Mouse (Mus musculus): ENCODE results near the gene Orai1.
A peak's percentile ranks its signal among the peaks of the same experiment; 100 is the strongest.
"Not testable (repeated sequence)": the region's sequence is repeated elsewhere in the genome, so short reads cannot be mapped to it uniquely, and the experiment has no call there.

Gene Orai1

GRCm38 (mm10) chr5:123014753-123015701, at the start of gene Orai1:
Orai1 (plus strand) TSS chr5:123015074.
- peak; percentile 83 for ATAC-seq (ENCODE audit: low TSS enrichment)

DNA sequence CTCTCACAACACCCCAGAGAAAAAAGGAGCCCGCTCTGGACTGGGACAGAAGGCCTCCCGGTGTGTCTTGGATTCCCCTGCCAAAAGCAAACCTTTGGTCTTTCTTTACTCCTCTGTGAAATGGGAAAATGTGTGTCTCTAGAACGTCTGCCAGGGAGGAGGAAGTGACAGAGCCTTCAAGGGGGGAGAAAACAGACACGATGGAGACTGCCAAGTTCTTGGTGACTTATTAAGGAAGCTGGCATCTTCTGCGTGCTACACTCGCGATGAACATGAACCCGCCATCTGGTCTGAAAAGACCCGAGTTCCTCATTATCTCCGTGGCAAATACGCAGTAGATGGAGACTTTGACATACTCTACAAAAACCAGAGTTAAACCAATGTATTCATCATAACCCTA, 49.4 kb upstream of the Orai1 start:
- no peak for ATAC-seq (ENCODE audit: low TSS enrichment)

DNA sequence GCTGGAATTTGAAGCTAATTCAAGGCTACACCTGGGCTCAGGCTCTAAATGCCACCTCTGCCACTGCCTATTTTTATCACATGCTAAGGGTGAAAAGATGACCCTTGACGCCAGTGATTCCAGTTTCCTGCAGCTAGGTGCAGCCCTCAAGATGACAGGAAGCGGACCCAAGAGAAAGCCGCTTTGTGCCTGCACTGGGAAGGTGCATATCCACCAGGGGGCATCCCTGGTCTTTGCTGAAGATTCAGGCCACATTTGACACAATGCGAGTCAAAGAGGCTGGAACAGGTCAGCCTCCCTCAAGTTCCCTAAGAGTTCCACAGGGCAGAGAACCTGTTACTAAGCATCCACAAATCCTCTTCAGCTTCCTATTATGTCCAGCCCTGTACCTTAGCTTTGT, 46.6 kb upstream of the Orai1 start:
- peak; percentile 44; the same call in 1 of the 2 replicates for ATAC-seq (ENCODE audit: low TSS enrichment)

- no peak for ATAC-seq (ENCODE audit: low TSS enrichment)
These were observed 44.8 kb upstream of the Orai1 start for GRCm38 (mm10) chr5:122970056-122970455.

- ATAC-seq (ENCODE audit: low TSS enrichment) = peak; percentile 64; the same call in 1 of the 2 replicates
These were observed 43.4 kb upstream of the Orai1 start for GRCm38 (mm10) chr5:122971438-122971837.

- peak; percentile 44; the same call in 1 of the 2 replicates for ATAC-seq (ENCODE audit: low TSS enrichment)
These were observed 42.8 kb upstream of the Orai1 start for GRCm38 (mm10) chr5:122972116-122972515.

DNA sequence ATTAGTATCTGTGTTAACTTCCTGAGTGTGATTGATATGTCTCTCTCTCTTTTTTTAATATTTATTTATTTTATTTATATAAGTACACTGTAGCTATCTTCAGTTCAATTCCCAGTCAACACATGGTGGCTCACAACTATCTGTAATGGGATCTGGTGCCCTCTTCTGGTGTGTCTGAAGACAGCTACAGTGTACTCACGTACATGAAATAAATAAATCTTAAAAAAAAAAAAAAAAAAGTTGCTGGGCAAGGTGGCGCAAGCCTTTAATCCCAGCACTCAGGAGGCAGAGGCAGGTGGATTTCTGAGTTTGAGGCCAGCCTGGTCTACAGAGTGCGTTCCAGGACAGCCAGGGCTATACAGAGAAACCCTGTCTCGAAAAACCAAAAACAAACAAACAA, 40.2 kb upstream of the Orai1 start:
- not testable (repeated sequence) for ATAC-seq (ENCODE audit: low TSS enrichment)

GRCm38 (mm10) chr5:122978970-122979369, 35.9 kb upstream of the Orai1 start:
- ATAC-seq (ENCODE audit: low TSS enrichment) = no peak

- ATAC-seq (ENCODE audit: low TSS enrichment) = no peak
These were observed 30.4 kb upstream of the Orai1 start for GRCm38 (mm10) chr5:122984483-122984882.

DNA sequence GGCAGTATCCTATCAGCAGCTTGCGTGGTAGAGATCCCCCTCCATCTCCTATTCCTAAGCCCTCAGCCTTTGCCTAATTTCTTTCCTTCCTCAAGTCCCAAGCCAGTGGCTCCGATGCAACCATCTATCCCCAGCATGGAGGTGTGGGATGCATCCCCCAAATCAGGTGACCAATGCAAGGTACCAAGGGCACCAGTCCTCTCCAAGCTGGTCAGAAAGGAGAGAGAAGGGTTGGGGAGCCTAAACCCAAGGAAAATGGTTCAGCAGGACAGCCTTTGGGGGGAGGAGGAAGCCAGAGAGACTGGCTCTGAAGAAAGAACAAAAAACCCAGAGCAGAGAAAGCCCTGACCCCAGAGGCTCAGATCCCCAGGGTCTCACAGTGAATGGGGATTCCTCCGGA, 29.6 kb upstream of the Orai1 start:
- ATAC-seq (ENCODE audit: low TSS enrichment) = no peak

DNA sequence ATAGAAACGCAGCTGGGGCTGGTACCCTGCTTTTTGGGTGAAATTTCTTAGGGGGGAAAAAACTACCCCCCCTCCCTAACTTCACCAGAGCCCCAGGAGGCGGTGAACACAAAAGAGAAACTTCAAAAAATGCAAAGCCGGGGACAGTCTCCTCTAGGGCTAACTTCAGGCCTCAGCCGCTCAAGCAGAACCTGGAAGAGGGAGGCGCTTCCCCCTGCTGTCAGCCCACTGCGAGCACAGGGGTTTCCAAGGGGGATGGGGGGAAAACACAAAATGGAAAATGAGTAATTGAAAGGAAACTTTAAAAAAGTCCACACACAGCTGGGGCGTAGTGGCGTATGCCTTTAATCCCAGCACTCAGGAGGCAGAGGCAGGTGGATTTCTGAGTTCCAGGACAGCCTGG, 28.8 kb upstream of the Orai1 start:
- no peak for ATAC-seq (ENCODE audit: low TSS enrichment)

DNA sequence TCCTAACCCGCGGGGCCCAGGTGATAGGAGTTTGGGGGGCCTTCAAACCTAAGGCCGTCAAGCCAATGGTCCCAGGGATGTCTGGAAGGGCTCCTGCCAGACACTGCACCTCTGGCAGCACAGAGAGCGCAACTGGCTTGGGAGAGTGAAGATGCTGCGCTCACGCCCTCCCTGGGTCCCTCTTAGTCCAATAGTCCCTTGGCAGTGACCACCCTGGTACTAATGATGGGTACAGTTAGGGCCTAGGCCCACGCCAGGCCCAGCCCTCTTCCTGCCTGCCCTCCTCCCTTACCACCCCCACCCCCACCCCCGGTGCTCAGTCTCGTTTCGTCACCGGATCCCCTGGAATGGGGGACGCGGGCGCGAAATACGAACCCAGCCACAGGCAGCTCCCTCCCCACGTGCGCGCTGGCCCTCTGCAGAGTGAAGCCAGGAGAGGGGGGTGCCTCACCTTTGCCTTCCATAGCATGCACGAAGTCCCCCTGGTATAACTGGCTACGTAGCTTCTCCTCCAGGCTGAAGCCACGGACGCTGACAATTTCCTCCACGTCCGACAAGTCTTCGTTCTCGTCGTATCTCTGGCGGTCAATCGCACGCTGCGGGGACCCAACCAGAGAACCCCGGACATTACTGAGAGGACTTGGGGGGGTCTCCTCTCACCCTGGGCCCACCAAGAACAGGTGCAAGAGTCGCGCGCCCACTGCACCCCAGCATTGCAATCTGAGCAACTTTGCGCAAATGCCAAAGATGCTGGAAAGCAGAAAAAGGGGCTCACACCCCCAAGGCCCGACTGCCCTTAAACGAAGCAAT, 27.5 kb upstream of the Orai1 start:
- ATAC-seq (ENCODE audit: low TSS enrichment) = no peak

- ATAC-seq (ENCODE audit: low TSS enrichment) = peak; percentile 58; the same call in 1 of the 2 replicates
These were observed 26.7 kb upstream of the Orai1 start for GRCm38 (mm10) chr5:122988021-122988751.

DNA sequence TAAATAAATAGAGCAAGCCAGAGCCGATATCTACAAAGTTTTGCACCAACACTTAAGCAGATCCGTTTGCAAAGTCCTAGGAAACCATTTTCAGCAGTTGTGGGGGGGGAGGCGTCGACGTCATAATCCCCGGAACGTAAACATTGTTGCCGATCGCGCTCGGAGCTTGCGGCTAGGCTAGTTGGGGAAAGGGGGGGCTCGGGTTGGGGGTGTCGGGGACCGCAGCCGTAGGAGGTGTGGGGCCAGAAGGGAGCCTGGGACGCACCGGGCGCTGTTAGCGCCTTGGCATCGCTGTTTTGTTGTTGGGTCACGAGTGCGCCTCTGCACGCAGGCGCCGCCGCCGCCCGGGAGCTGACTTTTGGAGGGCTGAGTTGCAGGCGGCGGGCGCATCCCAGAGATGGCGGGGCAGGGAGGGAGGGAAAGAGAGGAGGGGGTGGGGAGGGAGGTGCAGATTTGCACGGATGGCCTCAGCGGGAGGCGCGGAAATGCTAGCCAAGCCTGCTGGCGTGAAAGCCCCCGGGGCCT, 25.8 kb upstream of the Orai1 start:
- ATAC-seq (ENCODE audit: low TSS enrichment) = peak; percentile 60

DNA sequence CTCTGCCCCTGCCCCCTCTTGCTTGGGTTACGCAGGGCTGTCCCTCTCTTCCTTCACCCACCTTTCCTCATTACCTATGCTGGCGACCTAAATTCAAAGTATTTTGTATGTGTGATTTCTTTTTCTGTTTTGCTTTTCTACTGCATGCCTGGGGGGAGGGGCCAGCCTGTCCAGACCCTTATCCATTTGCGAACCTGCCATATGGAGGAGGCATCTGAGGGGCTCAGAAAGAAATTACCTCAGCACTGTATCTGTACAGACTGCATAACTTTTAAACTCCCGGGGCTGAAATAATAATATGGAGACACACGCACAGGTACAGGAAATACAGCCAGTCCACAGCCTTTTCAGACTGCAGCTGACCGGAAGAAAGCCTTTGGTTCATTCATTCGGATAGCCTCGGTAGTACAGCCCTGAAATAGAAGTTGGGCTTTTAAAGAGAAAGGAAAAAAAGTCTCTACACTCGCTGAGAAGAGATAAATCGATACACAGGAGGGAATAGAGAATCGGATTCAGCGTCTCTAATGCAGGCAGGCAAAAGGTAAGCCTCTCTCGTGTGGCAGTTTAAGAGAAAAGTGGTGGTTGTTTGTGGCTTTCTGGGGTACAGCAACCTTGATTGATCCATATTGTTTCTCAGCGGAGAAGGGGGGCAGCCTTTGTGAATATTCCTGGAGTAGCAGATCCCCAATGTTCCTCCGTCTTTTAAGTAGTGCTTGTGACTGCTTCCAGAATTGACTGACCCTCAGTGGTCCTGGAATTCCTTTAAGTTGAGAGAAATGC, 25.1 kb upstream of the Orai1 start, which contains the start of gene Kdm2b:
TSS of gene Kdm2b (minus strand) at position 273 of the 780 bp plus-strand sequence.
- ATAC-seq (ENCODE audit: low TSS enrichment) = no peak

DNA sequence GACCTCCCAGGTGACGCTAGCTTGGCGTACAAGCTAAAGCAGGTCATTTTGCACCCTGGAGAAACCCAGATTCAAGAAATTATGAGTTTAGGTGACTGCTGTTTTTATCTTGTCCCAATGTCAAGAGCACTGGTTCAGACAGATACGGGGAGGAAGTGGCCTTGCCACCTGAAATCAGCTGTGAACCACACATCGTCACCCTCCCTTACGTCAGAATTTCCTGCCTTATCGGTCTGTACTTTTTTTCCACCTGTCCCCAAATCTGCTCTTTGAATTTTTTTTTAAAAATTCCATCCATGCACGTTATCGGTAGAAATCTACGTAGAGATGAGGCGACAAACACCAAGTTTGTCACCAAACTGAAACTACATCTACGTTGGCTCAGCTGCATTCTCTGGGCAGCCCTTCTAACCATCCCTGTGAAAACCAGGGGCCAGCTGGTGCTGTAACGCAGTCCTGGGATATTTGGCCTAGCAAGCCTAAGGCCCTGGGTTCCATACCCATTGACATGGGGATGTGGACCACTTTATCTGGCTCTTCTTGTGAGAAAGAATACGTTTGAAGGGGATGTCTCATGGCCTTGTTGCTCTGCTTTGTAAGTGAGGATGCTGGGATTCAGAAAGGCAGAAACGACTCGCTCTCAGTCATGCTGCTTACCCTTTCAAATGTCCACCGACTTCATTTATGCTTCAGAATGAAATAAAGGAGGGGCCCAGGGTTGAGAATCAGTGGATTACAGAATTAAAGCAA, 24.3 kb upstream of the Orai1 start:
- no peak for ATAC-seq (ENCODE audit: low TSS enrichment)

GRCm38 (mm10) chr5:122991350-122992004, 23.4 kb upstream of the Orai1 start:
- no peak for ATAC-seq (ENCODE audit: low TSS enrichment)

DNA sequence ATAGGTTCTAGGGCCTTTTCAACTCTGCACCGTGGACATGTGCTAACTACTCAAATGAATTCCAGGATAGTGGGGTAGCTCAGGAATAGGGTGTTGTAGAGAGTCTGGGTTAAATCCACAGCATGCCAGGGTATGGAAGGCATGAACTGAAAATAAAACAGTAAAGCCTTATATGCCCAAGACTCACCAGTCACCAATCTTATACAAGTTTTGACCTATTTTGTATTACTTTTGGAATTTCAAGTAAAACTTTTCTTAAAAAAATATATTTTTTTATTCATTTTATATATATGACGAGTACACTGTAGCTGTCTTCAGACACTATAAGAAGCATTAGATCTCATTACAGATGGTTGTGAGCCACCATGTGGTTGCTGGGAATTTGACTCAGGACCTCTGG, 21.1 kb upstream of the Orai1 start:
- ATAC-seq (ENCODE audit: low TSS enrichment) = no peak

- ATAC-seq (ENCODE audit: low TSS enrichment) = 0 out of 2 replicates have a peak, but pooled peaks have one; percentile 56
These were observed 20.5 kb upstream of the Orai1 start for GRCm38 (mm10) chr5:122994303-122994846.
